Mouse (Mus musculus): ENCODE results near the gene Rbm47.
"Not testable (repeated sequence)": the region's sequence is repeated elsewhere in the genome, so short reads cannot be mapped to it uniquely, and the experiment has no call there.

The Rbm47 gene

GRCm38 (mm10) chr5:66031699-66032098 is 141.2 kb downstream of the Rbm47 start:
- DNase-seq (ENCODE audit: extremely low read depth, low read depth), result peak; percentile 44

GRCm38 (mm10) chr5:66028232-66028631 is 144.7 kb downstream of the Rbm47 start:
- no peak for DNase-seq (ENCODE audit: extremely low read depth, low read depth)

- no peak for DNase-seq (ENCODE audit: extremely low read depth, low read depth)
Observed at GRCm38 (mm10) chr5:66027206-66027605, 145.7 kb downstream of the Rbm47 start.

- no peak for DNase-seq (ENCODE audit: extremely low read depth, low read depth)
Observed at GRCm38 (mm10) chr5:66026796-66027195, 146.1 kb downstream of the Rbm47 start.

- DNase-seq (ENCODE audit: extremely low read depth, low read depth), result no peak
Observed at GRCm38 (mm10) chr5:66015449-66015961, 157.4 kb downstream of the Rbm47 start.

- no peak for DNase-seq (ENCODE audit: extremely low read depth, low read depth)
Observed at GRCm38 (mm10) chr5:66014437-66014836, 158.5 kb downstream of the Rbm47 start.

GRCm38 (mm10) chr5:66013999-66014398 is 158.9 kb downstream of the Rbm47 start:
- DNase-seq (ENCODE audit: extremely low read depth, low read depth), result no peak

- DNase-seq (ENCODE audit: extremely low read depth, low read depth), result no peak
Observed at GRCm38 (mm10) chr5:66008245-66008967, 164.5 kb downstream of the Rbm47 start.

GRCm38 (mm10) chr5:66005041-66005678 is 167.8 kb downstream of the Rbm47 start:
- no peak for DNase-seq (ENCODE audit: extremely low read depth, low read depth)

GRCm38 (mm10) chr5:66004134-66004925 is 168.6 kb downstream of the Rbm47 start, which contains the start of gene 9130230L23Rik:
Gene 9130230L23Rik, minus strand, starts transcription at chr5:66004285.
- no peak for DNase-seq (ENCODE audit: extremely low read depth, low read depth)

GRCm38 (mm10) chr5:66001232-66001631 is 171.7 kb downstream of the Rbm47 start:
- DNase-seq (ENCODE audit: extremely low read depth, low read depth), result no peak

- DNase-seq (ENCODE audit: extremely low read depth, low read depth), result no peak
Observed at GRCm38 (mm10) chr5:66000567-66001125, 172.3 kb downstream of the Rbm47 start.

GRCm38 (mm10) chr5:66000074-66000473 is 172.8 kb downstream of the Rbm47 start:
- DNase-seq (ENCODE audit: extremely low read depth, low read depth), result no peak

- DNase-seq (ENCODE audit: extremely low read depth, low read depth), result no peak
Observed at GRCm38 (mm10) chr5:65999106-65999505, 173.8 kb downstream of the Rbm47 start.

- no peak for DNase-seq (ENCODE audit: extremely low read depth, low read depth)
Observed at GRCm38 (mm10) chr5:65997813-65998212, 175.1 kb downstream of the Rbm47 start.

- DNase-seq (ENCODE audit: extremely low read depth, low read depth), result no peak
Observed at GRCm38 (mm10) chr5:65994643-65995042, 178.3 kb downstream of the Rbm47 start.

- DNase-seq (ENCODE audit: extremely low read depth, low read depth), result peak; percentile 63
Observed at GRCm38 (mm10) chr5:65991191-65991590, 181.7 kb downstream of the Rbm47 start.

- not testable (repeated sequence) for DNase-seq (ENCODE audit: extremely low read depth, low read depth)
Observed at GRCm38 (mm10) chr5:65987004-65987403, 185.9 kb downstream of the Rbm47 start.

- no peak for DNase-seq (ENCODE audit: extremely low read depth, low read depth)
Observed at GRCm38 (mm10) chr5:65986426-65986825, 186.5 kb downstream of the Rbm47 start.

GRCm38 (mm10) chr5:65975731-65976130 is 197.2 kb downstream of the Rbm47 start:
- DNase-seq (ENCODE audit: extremely low read depth, low read depth), result no peak

- DNase-seq (ENCODE audit: extremely low read depth, low read depth), result no peak
Observed at GRCm38 (mm10) chr5:65973189-65973588, 199.7 kb downstream of the Rbm47 start.

Data from MEL-GATA-1-ER (cell line).